Mouse (Mus musculus) intestine, embryonic 16.5 days (tissue): ENCODE data around the gene Plcz1. TPM values are rescaled to one million over a fixed set of nuclear protein-coding genes. Genes with fewer than 3 reads are reported as not detected.

Experiments
- ATAC-seq: fragments of 200-750 bp; cut with Nextera tagmentation; 2 replicates; pipeline ENCODE4 v1.8.0; 2017; ENCODE audit warnings: moderate TSS enrichment, moderate library complexity
- H3K27ac ChIP-seq: fragments of 300-500 bp; sonication (generic); 2 replicates; pipeline ENCODE4 v1.5.1; 2014; ENCODE audit warnings: mild to moderate bottlenecking, low read length
- H3K27me3 ChIP-seq: fragments of 300-500 bp; sonication (generic); replicated peaks from 2 replicates; pipeline ENCODE4 v1.6.1; 2014; ENCODE audit warnings: low read length, control low read depth, mixed read lengths; ENCODE audit not compliant: control insufficient read depth, insufficient read depth
- H3K36me3 ChIP-seq: fragments of 300-500 bp; sonication (generic); 2 replicates; pipeline ENCODE4 v1.6.1; 2014; ENCODE audit warnings: low read length, control low read depth; ENCODE audit not compliant: control insufficient read depth, insufficient read depth
- H3K4me1 ChIP-seq: fragments of 300-500 bp; sonication (generic); 2 replicates; pipeline ENCODE4 v1.6.1; 2014; ENCODE audit warnings: low read length, control low read depth, mixed read lengths; ENCODE audit not compliant: control insufficient read depth, insufficient read depth
- H3K4me2 ChIP-seq: fragments of 300-500 bp; sonication (generic); 2 replicates; pipeline ENCODE4 v1.6.1; 2014; ENCODE audit warnings: low read depth, low read length, control low read depth
- H3K4me3 ChIP-seq: fragments of 300-500 bp; sonication (generic); 2 replicates; pipeline ENCODE4 v1.5.1; 2014; ENCODE audit warnings: mild to moderate bottlenecking, low read length
- H3K9ac ChIP-seq: fragments of 300-500 bp; sonication (generic); 2 replicates; pipeline ENCODE4 v1.6.1; 2014; ENCODE audit warnings: low read depth, low read length
- H3K9me3 ChIP-seq: fragments of 300-500 bp; sonication (generic); 2 replicates; pipeline ENCODE4 v1.6.1; 2016; ENCODE audit warnings: low read length, control low read depth; ENCODE audit not compliant: control insufficient read depth
- WGBS: fragments of 180-500 bp; shearing (Covaris S2); extraction: QIAGEN DNeasy Blood & Tissue Kit; methylation state at CpG from one replicate; pipeline ENCODE4 v1.1.7; 2014; 5-methylcytosine and 5-hydroxymethylcytosine counted together
- polyA plus RNA-seq: library from polyadenylated mRNA; unstranded; fragments of >200 nt; fragmentation: Nextera tagmentation; extraction: Ambion mirVana; gene quantifications from 2 replicates; pipeline ENCODE4 v1.2.1, GENCODE M21; 2015

The Plcz1 gene
- polyA plus RNA-seq, 1 experiment from 2014 or later, result not detected

- 72% methylated on average over 10 of the region's 10 CpGs for WGBS
- Histone ChIP-seq H3K4me3 (no peak overlapping the region), H3K27me3 (no peaks in the 10 kb centered on the region), H3K9me3 (no peaks in the 10 kb centered on the region), H3K27ac (no peak overlapping the region), H3K4me1 (no peaks in the 10 kb centered on the region), H3K36me3 (no peaks in the 10 kb centered on the region), H3K9ac (no peak overlapping the region), H3K4me2 (no peak overlapping the region)
- ATAC-seq, result no peak
These were observed 51.7 kb downstream of the Plcz1 start for GRCm38 (mm10) chr6:139989597-139989996.

- no peak overlapping the region for H3K9ac ChIP-seq
- no peaks in the 10 kb centered on the region for H3K27me3 ChIP-seq
- H3K4me3 ChIP-seq, result no peak overlapping the region
- no peaks in the 10 kb centered on the region for H3K4me1 ChIP-seq
- no peaks in the 10 kb centered on the region for H3K9me3 ChIP-seq
- no peaks in the 10 kb centered on the region for H3K36me3 ChIP-seq
- no peak for ATAC-seq
- WGBS, result 84% methylated on average over 6 of the region's 6 CpGs
- no peak overlapping the region for H3K27ac ChIP-seq
- H3K4me2 ChIP-seq, result no peak overlapping the region
These were observed 52.2 kb downstream of the Plcz1 start for GRCm38 (mm10) chr6:139989075-139989474.

DNA sequence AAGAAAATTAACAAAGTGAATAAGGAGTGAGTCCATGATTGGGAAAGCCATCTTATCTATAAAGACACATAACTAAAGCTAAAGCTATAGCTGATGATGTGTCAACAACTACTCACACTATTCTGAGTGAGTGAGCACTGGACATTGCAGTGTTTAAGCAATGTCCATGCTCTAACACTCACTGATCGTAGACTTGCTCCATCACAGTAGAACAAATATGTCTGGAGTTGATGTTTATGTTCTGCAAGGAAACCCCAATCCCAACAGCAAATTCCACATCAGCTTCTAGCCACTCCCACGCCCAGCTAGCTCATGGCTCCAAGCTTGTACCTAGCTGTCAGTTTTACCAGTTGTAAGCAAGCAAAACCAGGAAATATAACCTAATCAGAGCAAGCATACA is 54.7 kb downstream of the Plcz1 start:
- no peak for ATAC-seq
- no peaks in the 10 kb centered on the region for H3K27me3 ChIP-seq

GRCm38 (mm10) chr6:139984069-139984468 is 57.2 kb downstream of the Plcz1 start:
- H3K4me2 ChIP-seq, result no peak overlapping the region
- H3K36me3 ChIP-seq, result no peaks in the 10 kb centered on the region
- H3K4me3 ChIP-seq, result no peak overlapping the region
- no peaks in the 10 kb centered on the region for H3K4me1 ChIP-seq
- no peaks in the 10 kb centered on the region for H3K27me3 ChIP-seq
- no peak for ATAC-seq
- WGBS, result 96% methylated on average over 3 of the region's 3 CpGs
- no peak overlapping the region for H3K9ac ChIP-seq
- H3K9me3 ChIP-seq, result no peaks in the 10 kb centered on the region
- no peak overlapping the region for H3K27ac ChIP-seq

More for the DNA sequence above, 54.7 kb downstream of the Plcz1 start:
- Histone ChIP-seq H3K4me1 (no peaks in the 10 kb centered on the region), H3K4me2 (no peak overlapping the region), H3K27ac (no peak overlapping the region), H3K9me3 (no peaks in the 10 kb centered on the region), H3K4me3 (no peak overlapping the region), H3K9ac (no peak overlapping the region), H3K36me3 (no peaks in the 10 kb centered on the region)
- 64% methylated on average over 2 of the region's 2 CpGs for WGBS

DNA sequence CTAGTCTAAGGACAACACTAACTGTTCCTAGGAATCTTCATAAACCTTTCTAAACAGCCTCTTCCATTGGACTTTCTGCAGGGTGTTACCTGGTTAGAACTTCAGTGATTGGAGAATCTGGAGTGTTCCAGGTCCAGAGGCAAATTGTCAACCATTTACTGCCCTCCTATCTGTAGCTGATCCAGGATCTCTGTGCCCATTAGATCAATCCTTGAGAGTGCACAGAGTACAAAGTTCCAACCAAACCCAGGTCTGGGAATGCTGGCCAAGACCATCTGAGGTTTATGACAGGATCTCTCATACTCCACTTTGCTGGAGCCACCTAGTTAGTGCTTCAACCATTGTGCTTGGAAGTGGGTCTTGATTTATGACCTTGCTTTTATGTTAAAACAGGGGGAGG is 60.2 kb downstream of the Plcz1 start:
- Histone ChIP-seq H3K4me2 (no peak overlapping the region), H3K36me3 (no peaks in the 10 kb centered on the region), H3K4me3 (no peak overlapping the region), H3K4me1 (no peaks in the 10 kb centered on the region), H3K27me3 (no peaks in the 10 kb centered on the region), H3K27ac (no peak overlapping the region), H3K9ac (no peak overlapping the region), H3K9me3 (no peaks in the 10 kb centered on the region)
- peak; percentile 31; the same call in 1 of the 2 replicates for ATAC-seq

DNA sequence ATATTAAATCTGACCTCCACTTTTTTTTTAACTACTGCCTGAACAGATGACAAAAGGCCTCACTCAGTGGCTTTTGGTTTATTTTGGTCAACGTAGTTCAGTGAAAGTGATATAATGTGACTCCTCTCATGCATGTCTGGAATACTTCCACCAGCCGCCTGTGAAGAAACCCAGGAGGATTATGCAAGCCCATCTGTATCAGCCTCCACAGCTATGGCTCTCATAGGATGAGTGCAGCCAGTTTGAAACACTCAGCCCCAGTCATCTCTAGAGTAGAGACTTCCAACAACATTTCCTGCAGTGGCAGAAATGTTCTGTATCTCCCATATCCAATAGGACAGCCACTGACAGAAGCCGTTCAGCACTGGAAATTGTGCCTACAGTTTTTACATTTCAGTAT is 63.1 kb downstream of the Plcz1 start:
- Histone ChIP-seq H3K4me3 (no peak overlapping the region), H3K9me3 (no peaks in the 10 kb centered on the region), H3K27me3 (no peaks in the 10 kb centered on the region), H3K4me1 (no peaks in the 10 kb centered on the region), H3K9ac (no peak overlapping the region), H3K4me2 (no peak overlapping the region), H3K36me3 (no peaks in the 10 kb centered on the region), H3K27ac (no peak overlapping the region)
- 41% methylated on average over 3 of the region's 3 CpGs for WGBS
- 0 out of 2 replicates have a peak, but pooled peaks have one; percentile 36 for ATAC-seq

DNA sequence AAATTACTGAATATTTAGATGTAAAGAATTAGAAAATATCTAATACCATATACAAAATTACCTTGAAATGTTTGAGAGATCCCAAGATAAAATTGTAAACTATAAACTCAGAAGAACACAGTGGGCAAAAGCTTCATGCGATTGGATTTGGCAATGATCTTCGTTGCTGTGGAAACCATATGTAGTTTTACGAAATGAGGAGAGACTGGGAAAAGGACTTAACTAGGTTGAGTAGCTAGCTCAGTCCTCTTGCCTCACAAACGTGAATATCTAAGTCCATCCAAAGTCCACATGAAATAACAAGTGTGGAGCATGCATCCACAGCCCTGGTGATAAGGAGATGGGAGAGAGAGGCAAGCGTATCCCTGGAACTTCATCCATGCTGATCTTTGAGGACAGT is 66.6 kb downstream of the Plcz1 start:
- H3K36me3 ChIP-seq, result no peaks in the 10 kb centered on the region
- H3K4me2 ChIP-seq, result no peak overlapping the region
- no peaks in the 10 kb centered on the region for H3K4me1 ChIP-seq
- no peak overlapping the region for H3K4me3 ChIP-seq
- H3K27ac ChIP-seq, result no peak overlapping the region
- WGBS, result 81% methylated on average over 5 of the region's 5 CpGs
- ATAC-seq, result no peak
- no peak overlapping the region for H3K9ac ChIP-seq
- no peaks in the 10 kb centered on the region for H3K9me3 ChIP-seq
- H3K27me3 ChIP-seq, result no peaks in the 10 kb centered on the region

DNA sequence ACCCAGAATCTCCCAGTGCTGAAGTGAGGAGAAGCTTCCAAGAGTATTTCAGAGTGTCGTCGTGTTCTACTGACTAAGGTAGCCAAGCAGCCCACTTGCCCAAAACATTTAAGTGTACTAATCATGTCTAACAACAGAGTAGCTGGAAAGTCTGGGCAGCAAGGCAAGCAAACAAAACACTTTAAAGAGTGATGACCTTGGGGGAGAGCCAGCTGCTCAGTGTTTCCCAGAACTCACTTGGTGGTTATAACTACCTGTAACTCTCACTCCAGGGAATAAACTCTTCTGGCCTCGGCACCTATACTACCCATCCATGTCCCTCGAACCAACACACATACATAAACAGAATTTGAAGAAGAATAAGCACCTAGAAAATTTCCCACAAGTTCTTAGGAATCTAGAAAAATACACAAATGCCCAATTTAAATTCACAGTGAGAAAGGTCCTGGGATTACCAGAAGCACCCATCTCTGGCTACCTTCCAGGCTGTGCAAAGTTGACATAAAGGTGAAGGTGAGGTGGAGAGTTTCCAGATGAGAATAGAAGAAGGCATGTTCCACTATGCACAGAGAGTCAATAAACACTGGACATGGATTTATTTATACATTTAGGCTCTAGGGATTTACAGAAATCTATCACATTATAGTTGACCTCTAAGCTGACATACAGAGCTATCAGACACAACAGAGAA is 69.5 kb downstream of the Plcz1 start:
- Histone ChIP-seq H3K4me2 (no peak overlapping the region), H3K27me3 (no peaks in the 10 kb centered on the region), H3K36me3 (no peaks in the 10 kb centered on the region), H3K9me3 (no peaks in the 10 kb centered on the region), H3K4me3 (no peak overlapping the region), H3K9ac (no peak overlapping the region), H3K4me1 (no peaks in the 10 kb centered on the region), H3K27ac (no peak overlapping the region)
- WGBS, result 65% methylated on average over 4 of the region's 4 CpGs
- no peak for ATAC-seq

GRCm38 (mm10) chr6:139966684-139967083 is 74.6 kb downstream of the Plcz1 start:
- 68% methylated on average over 6 of the region's 6 CpGs for WGBS
- no peak for ATAC-seq
- Histone ChIP-seq H3K27me3 (no peaks in the 10 kb centered on the region), H3K36me3 (no peaks in the 10 kb centered on the region), H3K4me2 (no peak overlapping the region), H3K4me3 (no peak overlapping the region), H3K4me1 (no peaks in the 10 kb centered on the region), H3K9me3 (no peaks in the 10 kb centered on the region), H3K27ac (no peak overlapping the region), H3K9ac (no peak overlapping the region)

- no peaks in the 10 kb centered on the region for H3K4me1 ChIP-seq
- no peak overlapping the region for H3K27ac ChIP-seq
- no peaks in the 10 kb centered on the region for H3K9me3 ChIP-seq
- no peak overlapping the region for H3K9ac ChIP-seq
- no peak overlapping the region for H3K4me2 ChIP-seq
- H3K4me3 ChIP-seq, result no peak overlapping the region
- H3K36me3 ChIP-seq, result no peaks in the 10 kb centered on the region
- no peaks in the 10 kb centered on the region for H3K27me3 ChIP-seq
- no peak for ATAC-seq
- WGBS, result 76% methylated on average over 3 of the region's 3 CpGs
These were observed 76.4 kb downstream of the Plcz1 start for GRCm38 (mm10) chr6:139964895-139965294.
